Mouse (Mus musculus): Measurements from ENCODE around the gene Fdxr. TPM values are rescaled to one million over a fixed set of nuclear protein-coding genes. Genes with fewer than 3 reads are reported as not detected.

Gene Fdxr
- polyA plus RNA-seq, 1 experiment from 2014 or later: 19.5 TPM

DNA sequence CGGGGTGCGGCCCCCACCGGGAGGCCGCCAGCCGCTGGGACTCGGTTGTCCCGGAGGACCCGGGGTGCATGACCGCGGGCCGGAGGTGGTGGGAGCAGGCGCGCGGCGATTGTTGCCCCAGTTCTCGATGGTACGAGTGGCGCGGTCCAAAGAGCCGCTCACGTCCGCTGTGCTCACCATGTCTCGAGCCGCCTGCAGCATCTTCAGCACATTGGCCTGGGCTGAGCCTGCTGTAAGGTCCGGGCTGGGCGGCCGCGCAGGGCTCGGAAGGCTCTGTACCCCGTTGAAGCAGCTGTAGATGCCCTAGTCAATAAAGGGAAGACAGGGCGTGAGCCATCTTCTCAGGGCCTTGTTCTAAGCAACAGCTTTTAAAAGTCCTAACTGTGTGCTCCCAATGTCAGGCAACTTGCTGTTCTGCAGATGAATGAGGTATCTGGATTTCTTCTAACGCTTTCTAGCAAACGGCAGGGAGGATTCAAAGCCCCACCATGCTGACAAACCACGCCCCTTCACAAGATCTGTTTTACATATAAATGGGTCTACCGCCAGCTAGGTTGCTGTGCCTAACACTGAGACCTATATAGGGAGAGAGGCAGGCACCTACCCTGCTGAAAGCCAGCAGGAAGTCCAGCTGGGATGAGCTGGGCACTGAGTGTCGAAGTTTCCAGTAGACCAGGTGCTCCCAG lies 26.3 kb downstream of the Fdxr start:
- Histone ChIP-seq H3K4me2 (peak overlapping the region; percentile 50), H3K4me3 (replicated peaks) (peak overlapping the region; percentile 32), H3K27me3 (peaks cover 85% of the 10 kb centered on the region), H3K4me1 (replicated peaks) (peaks cover 9% of the 10 kb centered on the region), H3K9me3 (replicated peaks) (no peaks in the 10 kb centered on the region), H3K27ac (replicated peaks) (no peak overlapping the region), H3K9ac (no peak overlapping the region), H3K36me3 (replicated peaks) (no peaks in the 10 kb centered on the region)
- no peak for ATAC-seq (ENCODE audit: insufficient read depth)
- WGBS (ENCODE audit: insufficient replicate concordance): 5% methylated on average over 36 of the region's 36 CpGs

DNA sequence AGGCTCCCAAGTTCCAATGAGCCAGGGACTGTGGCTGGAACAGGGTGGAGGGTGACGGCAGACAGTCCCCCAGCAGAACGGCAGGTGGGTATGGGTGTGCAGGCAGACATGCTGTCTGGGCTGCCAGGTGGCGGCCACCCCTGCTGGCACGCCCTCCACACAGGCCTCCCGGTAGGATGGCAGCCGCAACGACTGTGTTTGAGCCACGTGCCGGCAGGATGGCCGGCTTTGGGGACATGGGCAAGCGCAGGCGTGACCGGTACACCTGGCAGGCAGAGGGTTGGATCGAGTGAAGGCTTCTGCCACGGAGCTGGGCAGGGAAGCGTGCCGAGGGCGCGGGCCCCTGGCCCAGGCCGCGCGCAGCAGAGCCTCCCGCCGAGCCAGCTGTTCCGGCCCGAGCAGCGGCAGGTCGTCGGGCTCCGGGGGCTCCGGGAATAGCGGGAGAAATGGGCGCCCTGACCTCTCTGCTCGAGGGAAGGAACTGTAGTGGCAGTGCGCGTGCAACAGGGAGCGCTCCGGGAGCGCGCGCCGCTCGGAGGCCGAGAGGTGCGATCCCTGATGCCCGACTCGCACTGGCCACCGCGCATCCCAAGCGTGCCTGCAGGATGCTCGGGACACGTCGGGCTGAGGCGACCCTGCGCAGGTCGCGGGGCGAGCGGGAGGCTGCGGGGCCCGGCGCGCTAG lies 27.0 kb downstream of the Fdxr start:
- 4% methylated on average over 63 of the region's 63 CpGs for WGBS (ENCODE audit: insufficient replicate concordance)
- Histone ChIP-seq H3K4me1 (replicated peaks) (peaks cover 15% of the 10 kb centered on the region), H3K4me2 (peak overlapping the region; percentile 50), H3K9ac (no peak overlapping the region), H3K36me3 (replicated peaks) (no peaks in the 10 kb centered on the region), H3K4me3 (replicated peaks) (peak overlapping the region; percentile 32), H3K9me3 (replicated peaks) (no peaks in the 10 kb centered on the region), H3K27me3 (peaks cover 78% of the 10 kb centered on the region), H3K27ac (replicated peaks) (no peak overlapping the region)
- ATAC-seq (ENCODE audit: insufficient read depth): no peak

GRCm38 (mm10) chr11:115247945-115248344 lies 28.9 kb downstream of the Fdxr start:
- Histone ChIP-seq H3K9me3 (replicated peaks) (no peaks in the 10 kb centered on the region), H3K36me3 (replicated peaks) (no peaks in the 10 kb centered on the region), H3K27me3 (peaks cover 64% of the 10 kb centered on the region), H3K4me1 (replicated peaks) (peaks cover 24% of the 10 kb centered on the region), H3K27ac (replicated peaks) (no peak overlapping the region), H3K9ac (no peak overlapping the region), H3K4me2 (no peak overlapping the region), H3K4me3 (replicated peaks) (no peak overlapping the region)
- no peak for ATAC-seq (ENCODE audit: insufficient read depth)
- WGBS (ENCODE audit: insufficient replicate concordance): 37% methylated on average over 6 of the region's 6 CpGs

GRCm38 (mm10) chr11:115247240-115247639 lies 29.6 kb downstream of the Fdxr start:
- Histone ChIP-seq H3K4me3 (replicated peaks) (no peak overlapping the region), H3K4me2 (no peak overlapping the region), H3K9me3 (replicated peaks) (no peaks in the 10 kb centered on the region), H3K9ac (no peak overlapping the region), H3K4me1 (replicated peaks) (peaks cover 24% of the 10 kb centered on the region), H3K27ac (replicated peaks) (no peak overlapping the region), H3K27me3 (peaks cover 57% of the 10 kb centered on the region), H3K36me3 (replicated peaks) (no peaks in the 10 kb centered on the region)
- WGBS (ENCODE audit: insufficient replicate concordance): 21% methylated on average over 3 of the region's 3 CpGs
- no peak for ATAC-seq (ENCODE audit: insufficient read depth)

GRCm38 (mm10) chr11:115246386-115246785 lies 30.5 kb downstream of the Fdxr start:
- Histone ChIP-seq H3K9me3 (replicated peaks) (no peaks in the 10 kb centered on the region), H3K4me2 (no peak overlapping the region), H3K27me3 (peaks cover 50% of the 10 kb centered on the region), H3K36me3 (replicated peaks) (no peaks in the 10 kb centered on the region), H3K27ac (replicated peaks) (no peak overlapping the region), H3K4me1 (replicated peaks) (peaks cover 24% of the 10 kb centered on the region), H3K4me3 (replicated peaks) (no peak overlapping the region), H3K9ac (no peak overlapping the region)
- 67% methylated on average over 8 of the region's 8 CpGs for WGBS (ENCODE audit: insufficient replicate concordance)
- ATAC-seq (ENCODE audit: insufficient read depth): no peak

DNA sequence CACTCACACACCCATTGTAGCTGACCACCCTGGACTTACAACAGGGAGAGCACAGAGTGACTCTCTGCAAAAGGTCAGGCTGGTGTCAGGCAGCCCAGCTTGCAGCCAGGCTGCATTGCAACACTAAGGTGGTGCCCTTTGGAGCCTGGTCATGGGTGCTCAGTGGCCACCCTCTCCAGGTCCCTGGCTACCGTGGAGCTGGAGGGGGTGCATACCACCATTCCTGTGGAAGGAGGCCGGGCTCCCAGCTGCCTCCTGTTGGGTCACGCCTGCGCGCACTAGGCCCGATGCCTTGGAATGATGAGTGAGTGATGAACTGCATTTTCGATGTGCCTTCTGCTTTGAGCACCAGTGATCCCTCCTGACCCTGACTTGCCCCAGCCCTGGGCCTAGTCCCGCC lies 32.0 kb downstream of the Fdxr start:
- Histone ChIP-seq H3K4me3 (replicated peaks) (no peak overlapping the region), H3K4me1 (replicated peaks) (peaks cover 18% of the 10 kb centered on the region), H3K4me2 (no peak overlapping the region), H3K9ac (no peak overlapping the region), H3K36me3 (replicated peaks) (no peaks in the 10 kb centered on the region), H3K27me3 (peaks cover 34% of the 10 kb centered on the region), H3K27ac (replicated peaks) (peak overlapping the region; percentile 72; the same call in 1 of the 2 replicates), H3K9me3 (replicated peaks) (no peaks in the 10 kb centered on the region)
- ATAC-seq (ENCODE audit: insufficient read depth): peak; percentile 67
- 72% methylated on average over 8 of the region's 8 CpGs for WGBS (ENCODE audit: insufficient replicate concordance)

- Histone ChIP-seq H3K27ac (replicated peaks) (peak overlapping the region; percentile 72; the same call in 1 of the 2 replicates), H3K36me3 (replicated peaks) (no peaks in the 10 kb centered on the region), H3K4me3 (replicated peaks) (no peak overlapping the region), H3K9me3 (replicated peaks) (no peaks in the 10 kb centered on the region), H3K4me1 (replicated peaks) (peaks cover 16% of the 10 kb centered on the region), H3K4me2 (no peak overlapping the region), H3K9ac (no peak overlapping the region), H3K27me3 (peaks cover 24% of the 10 kb centered on the region)
- 70% methylated on average over 12 of the region's 12 CpGs for WGBS (ENCODE audit: insufficient replicate concordance)
- peak; percentile 38; the same call in 1 of the 2 replicates for ATAC-seq (ENCODE audit: insufficient read depth)
Measured at GRCm38 (mm10) chr11:115243783-115244182, 33.1 kb downstream of the Fdxr start.

DNA sequence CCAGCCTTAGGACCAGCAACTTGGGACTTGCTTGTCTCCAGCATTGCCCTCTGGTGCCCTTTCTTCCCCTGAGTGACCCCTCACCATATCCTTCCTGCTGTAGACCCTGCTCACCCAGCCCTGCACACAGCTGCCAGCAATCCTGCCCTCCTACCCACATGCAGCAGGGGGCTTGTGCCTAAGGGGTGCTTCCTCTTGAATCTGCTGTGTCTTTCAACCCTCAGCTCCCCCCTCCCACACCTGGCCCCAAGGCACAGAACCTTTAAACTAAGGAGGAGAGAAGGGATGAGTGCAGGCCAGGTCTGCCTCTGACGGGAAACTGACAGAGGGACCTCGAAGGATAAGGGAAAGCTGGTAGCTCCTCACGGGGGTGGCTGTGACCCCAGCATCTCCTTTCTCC lies 34.1 kb downstream of the Fdxr start:
- Histone ChIP-seq H3K27me3 (peaks cover 14% of the 10 kb centered on the region), H3K4me3 (replicated peaks) (no peak overlapping the region), H3K9ac (no peak overlapping the region), H3K9me3 (replicated peaks) (no peaks in the 10 kb centered on the region), H3K4me1 (replicated peaks) (peaks cover 16% of the 10 kb centered on the region), H3K36me3 (replicated peaks) (no peaks in the 10 kb centered on the region), H3K27ac (replicated peaks) (no peak overlapping the region), H3K4me2 (no peak overlapping the region)
- ATAC-seq (ENCODE audit: insufficient read depth): no peak
- 57% methylated on average over 3 of the region's 3 CpGs for WGBS (ENCODE audit: insufficient replicate concordance)

GRCm38 (mm10) chr11:115241402-115241801 lies 35.4 kb downstream of the Fdxr start:
- Histone ChIP-seq H3K9me3 (replicated peaks) (no peaks in the 10 kb centered on the region), H3K27me3 (peaks cover 2% of the 10 kb centered on the region; the same call in 1 of the 2 replicates), H3K4me1 (replicated peaks) (peaks cover 16% of the 10 kb centered on the region), H3K36me3 (replicated peaks) (no peaks in the 10 kb centered on the region), H3K27ac (replicated peaks) (no peak overlapping the region), H3K4me2 (no peak overlapping the region), H3K9ac (no peak overlapping the region), H3K4me3 (replicated peaks) (no peak overlapping the region)
- no peak for ATAC-seq (ENCODE audit: insufficient read depth)
- 73% methylated on average over 11 of the region's 11 CpGs for WGBS (ENCODE audit: insufficient replicate concordance)

- H3K36me3 ChIP-seq (replicated peaks): no peaks in the 10 kb centered on the region
- no peak overlapping the region for H3K4me2 ChIP-seq
- H3K27me3 ChIP-seq: no peaks in the 10 kb centered on the region
- H3K4me1 ChIP-seq (replicated peaks): 0 out of 2 replicates have a peak, but pooled peaks cover 3% of the 10 kb centered on the region
- H3K9ac ChIP-seq: no peak overlapping the region
- H3K9me3 ChIP-seq (replicated peaks): no peaks in the 10 kb centered on the region
- no peak overlapping the region for H3K4me3 ChIP-seq (replicated peaks)
- ATAC-seq (ENCODE audit: insufficient read depth): no peak
- no peak overlapping the region for H3K27ac ChIP-seq (replicated peaks)
- 47% methylated on average over 5 of the region's 5 CpGs for WGBS (ENCODE audit: insufficient replicate concordance)
Measured at GRCm38 (mm10) chr11:115236570-115236969, 40.3 kb downstream of the Fdxr start.

GRCm38 (mm10) chr11:115234320-115235044 lies 42.4 kb downstream of the Fdxr start:
- Histone ChIP-seq H3K27ac (replicated peaks) (no peak overlapping the region), H3K9me3 (replicated peaks) (no peaks in the 10 kb centered on the region), H3K4me3 (replicated peaks) (no peak overlapping the region), H3K27me3 (no peaks in the 10 kb centered on the region), H3K9ac (no peak overlapping the region), H3K36me3 (replicated peaks) (no peaks in the 10 kb centered on the region), H3K4me2 (no peak overlapping the region), H3K4me1 (replicated peaks) (peaks cover 8% of the 10 kb centered on the region; the same call in 1 of the 2 replicates)
- ATAC-seq (ENCODE audit: insufficient read depth): no peak
- WGBS (ENCODE audit: insufficient replicate concordance): 80% methylated on average over 15 of the region's 15 CpGs
